Mouse (Mus musculus) CD8-positive naive resting alpha-beta T cell, adult 57 days (primary cell): ENCODE measurements around the gene Tcaf2. TPM values are rescaled to one million over a fixed set of nuclear protein-coding genes. Genes with fewer than 3 reads are reported as not detected.

Experiments used
- total RNA-seq: library from RNA; stranded (reverse); gene quantifications from one replicate; pipeline ENCODE4 v1.2.4, GENCODE M21; 2023

Tcaf2 gene
- not detected for total RNA-seq

GRCm38 (mm10) chr6:42644912-42645549 is at the start of gene Tcaf2:
TSS of gene Tcaf2 (minus strand) at chr6:42645254.

GRCm38 (mm10) chr6:42597592-42597991 is 47.5 kb downstream of the Tcaf2 start, which contains the start of gene Tcaf3:
TSS of gene Tcaf3 (minus strand) at chr6:42597692.

Other genes starting within 250 kb of the Tcaf2 start
- gene Tas2r143, start 245.0 kb downstream of the Tcaf2 start, total RNA-seq: 0.83 TPM
- gene Tas2r135, start 239.8 kb downstream of the Tcaf2 start, total RNA-seq: 0.98 TPM
- gene Tas2r126, start 210.7 kb downstream of the Tcaf2 start, total RNA-seq: not detected
- gene Olfr458, start 180.1 kb downstream of the Tcaf2 start, total RNA-seq: not detected
- gene Olfr457, start 168.9 kb downstream of the Tcaf2 start, total RNA-seq: not detected
- gene Olfr456, start 158.0 kb downstream of the Tcaf2 start, total RNA-seq: not detected
- gene Olfr455, start 97.7 kb downstream of the Tcaf2 start, total RNA-seq: not detected
- gene Tcaf3, start 47.6 kb downstream of the Tcaf2 start, total RNA-seq: not detected
- gene Tcaf1, start 64.8 kb upstream of the Tcaf2 start, total RNA-seq: not detected
- gene Olfr453, start 94.1 kb upstream of the Tcaf2 start, total RNA-seq: not detected
- gene Olfr38, start 111.2 kb upstream of the Tcaf2 start, total RNA-seq: not detected
- gene Olfr452, start 139.8 kb upstream of the Tcaf2 start, total RNA-seq: not detected
- not detected for gene Olfr450, start 166.7 kb upstream of the Tcaf2 start, total RNA-seq
- gene Olfr449, start 189.1 kb upstream of the Tcaf2 start, total RNA-seq: not detected
- not detected for gene Olfr448, start 245.2 kb upstream of the Tcaf2 start, total RNA-seq